Mouse (Mus musculus) bone marrow, adult 2 months (tissue): ENCODE data around the gene Rhot2.

Experiments used
- CTCF ChIP-seq: fragments of 200-500 bp; IDR thresholded peaks from 2 replicates; pipeline ENCODE4 v1.5.1; 2011; ENCODE audit warnings: low read length, control low read depth; ENCODE audit not compliant: control insufficient read depth, insufficient read depth
- POLR2A ChIP-seq: fragments of 200-500 bp; IDR thresholded peaks from 2 replicates; pipeline ENCODE4 v1.6.1; 2011; ENCODE audit warnings: low read depth, mild to moderate bottlenecking, control low read depth, low read length, borderline replicate concordance; ENCODE audit not compliant: control insufficient read depth

DNA sequence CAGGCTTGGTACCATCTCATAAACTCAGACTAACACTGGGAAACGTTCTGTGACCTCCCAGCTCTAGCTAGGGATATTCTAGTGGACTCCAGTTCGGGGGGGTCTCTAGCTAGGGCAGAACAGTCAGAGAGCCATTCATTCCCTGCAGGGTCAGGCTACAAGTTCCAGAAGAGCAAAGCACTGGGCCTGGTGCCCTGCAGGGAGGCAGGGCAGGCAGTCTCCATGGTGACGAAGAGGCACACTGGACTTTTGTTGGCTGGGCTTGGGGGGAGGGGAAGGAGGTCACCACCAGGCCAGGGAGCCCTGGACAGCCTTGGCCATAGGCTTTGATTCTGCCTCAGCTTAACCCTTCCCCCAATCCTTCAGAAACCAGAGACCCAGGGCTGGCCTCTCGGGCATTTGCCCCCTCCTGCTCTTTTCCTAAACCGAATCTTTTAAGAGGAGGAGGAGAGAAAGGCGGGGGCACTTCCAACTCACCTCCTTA is 49.0 kb downstream of the Rhot2 start, which contains the start of gene AC134908.4:
- TF ChIP-seq POLR2A (no peak), CTCF (no peak)
